13 mouse cellular contexts compared by ENCODE assay signal in genomic region chr14:40885225-40885624, GRCm38 (mm10). TPM values are rescaled to one million over a fixed set of nuclear protein-coding genes. Genes with fewer than 3 reads are reported as not detected.
DNase-seq lines count a peak whose midpoint lies in the region; ATAC-seq lines count a peak whose summit lies in the region.
"Had no signal": no experiment of that assay in that cellular context is flagged by ENCODE, and none has a peak within 500 bp of the region (broad histone marks: within the 10 kb centered on the region; RNA-seq: fewer than 3 reads in every experiment).

No protein-coding gene starts in this region.

- H3K4me3 ChIP-seq in kidney, embryonic 14.5 days (ENCODE audit: low read length): no peak overlapping the region
- H3K4me3 ChIP-seq in hindbrain, embryonic 16.5 days (ENCODE audit: low read length): no peak overlapping the region
- H3K4me3 ChIP-seq: forebrain, embryonic 15.5 days; liver, embryonic 15.5 days had no signal

- no peaks in the 10 kb centered on the region for H3K4me1 ChIP-seq in kidney, embryonic 14.5 days (ENCODE audit: control insufficient read depth, insufficient read depth, low read length)
- no peaks in the 10 kb centered on the region for H3K4me1 ChIP-seq in hindbrain, embryonic 16.5 days (ENCODE audit: control insufficient read depth, insufficient read depth, low read depth, low read length)
- H3K4me1 ChIP-seq: forebrain, embryonic 15.5 days had no signal

- no peak overlapping the region for H3K9ac ChIP-seq in kidney, embryonic 14.5 days (ENCODE audit: low read depth, low read length)
- H3K9ac ChIP-seq in hindbrain, embryonic 16.5 days (ENCODE audit: low read depth, low read length): no peak overlapping the region
- H3K9ac ChIP-seq: forebrain, embryonic 15.5 days; liver, embryonic 15.5 days had no signal

- WGBS in kidney, embryonic 14.5 days: 19% methylated on average over 4 of the region's 4 CpGs
- WGBS in hindbrain, embryonic 16.5 days: 38% methylated on average over 4 of the region's 4 CpGs

- peak; percentile 40 for DNase-seq in embryo, embryonic 10 days (ENCODE audit: low spot score)
- DNase-seq in embryo, embryonic 9.5 days (ENCODE audit: extremely low spot score): no peak
- no peak for DNase-seq in kidney, adult 9 months
- peak; percentile 33 for DNase-seq in embryo, embryonic 10.5 days (ENCODE audit: low spot score)
- peak; percentile 35 for DNase-seq in lung, postnatal 14 days
- DNase-seq in adrenal gland, postnatal 10 days: no peak
- DNase-seq: B cell, adult 2 months; cerebellum, adult 18-20 months; kidney, postnatal 4 days had no signal

- peak; percentile 52; the same call in 1 of the 2 replicates for ATAC-seq in kidney, embryonic 14.5 days (ENCODE audit: low FRiP score, low TSS enrichment)
- no peak for ATAC-seq in hindbrain, embryonic 16.5 days
- ATAC-seq: forebrain, embryonic 15.5 days had no signal

- no peak overlapping the region for H3K4me2 ChIP-seq in kidney, embryonic 14.5 days (replicated peaks; ENCODE audit: low read depth, low read length)
- no peak overlapping the region for H3K4me2 ChIP-seq in hindbrain, embryonic 16.5 days (ENCODE audit: low read length)
- H3K4me2 ChIP-seq: forebrain, embryonic 15.5 days; liver, embryonic 15.5 days had no signal

- H3K27me3 ChIP-seq in kidney, embryonic 14.5 days (ENCODE audit: control insufficient read depth, insufficient read depth, low read length): no peaks in the 10 kb centered on the region
- H3K27me3 ChIP-seq in hindbrain, embryonic 16.5 days (replicated peaks; ENCODE audit: control insufficient read depth, insufficient read depth, low read length): no peaks in the 10 kb centered on the region
- H3K27me3 ChIP-seq: forebrain, embryonic 15.5 days; liver, embryonic 15.5 days had no signal

- H3K9me3 ChIP-seq in kidney, embryonic 14.5 days (ENCODE audit: control insufficient read depth, low read length): no peaks in the 10 kb centered on the region
- H3K9me3 ChIP-seq in hindbrain, embryonic 16.5 days (ENCODE audit: control insufficient read depth, low read length): no peaks in the 10 kb centered on the region
- H3K9me3 ChIP-seq: forebrain, embryonic 15.5 days; liver, embryonic 15.5 days had no signal

- H3K27ac ChIP-seq in kidney, embryonic 14.5 days (ENCODE audit: low read depth, low read length): no peak overlapping the region
- H3K27ac ChIP-seq in hindbrain, embryonic 16.5 days (ENCODE audit: low read depth, low read length): no peak overlapping the region
- H3K27ac ChIP-seq: forebrain, embryonic 15.5 days; liver, embryonic 15.5 days had no signal

- H3K36me3 ChIP-seq in kidney, embryonic 14.5 days (ENCODE audit: control insufficient read depth, insufficient read depth, low read length): no peaks in the 10 kb centered on the region
- no peaks in the 10 kb centered on the region for H3K36me3 ChIP-seq in hindbrain, embryonic 16.5 days (ENCODE audit: control insufficient read depth, insufficient read depth, low read length)
- H3K36me3 ChIP-seq: forebrain, embryonic 15.5 days; liver, embryonic 15.5 days had no signal

RNA-seq across cellular contexts. Expression of gene Sh2d4b, which starts 7.8 kb away (rescaled TPM):
- polyA plus RNA-seq in kidney, embryonic 14.5 days (2014; fragmentation: Nextera tagmentation; extraction: Ambion mirVana): 0.57 and 0.65 TPM in 2 replicates
- 0.54 and 0.69 TPM in 2 replicates for polyA plus RNA-seq in hindbrain, embryonic 16.5 days (2015; fragmentation: Nextera tagmentation; extraction: Ambion mirVana)
- 1 to 10 TPM; 1.5 to 1.7 TPM for total RNA-seq in adrenal gland, postnatal 10 days (2021)

Comparison
In these comparisons a context has a peak if more than half of its experiments do, and no peak if none do; other contexts are left out.
1. DNase-seq: peak in embryo, embryonic 10 days (single experiment), embryo, embryonic 10.5 days (single experiment) and lung, postnatal 14 days (single experiment); none in embryo, embryonic 9.5 days (single experiment), kidney, adult 9 months (single experiment) and adrenal gland, postnatal 10 days (single experiment).